Mouse (Mus musculus): ENCODE measurements around the gene Helz.

The Helz gene

GRCm38 (mm10) chr11:107605694-107606093 is 58.0 kb downstream of the Helz start:
- in situ Hi-C loops (cut with MboI; ENCODE audit: low sequenced_read_pairs) = no loop called here

DNA sequence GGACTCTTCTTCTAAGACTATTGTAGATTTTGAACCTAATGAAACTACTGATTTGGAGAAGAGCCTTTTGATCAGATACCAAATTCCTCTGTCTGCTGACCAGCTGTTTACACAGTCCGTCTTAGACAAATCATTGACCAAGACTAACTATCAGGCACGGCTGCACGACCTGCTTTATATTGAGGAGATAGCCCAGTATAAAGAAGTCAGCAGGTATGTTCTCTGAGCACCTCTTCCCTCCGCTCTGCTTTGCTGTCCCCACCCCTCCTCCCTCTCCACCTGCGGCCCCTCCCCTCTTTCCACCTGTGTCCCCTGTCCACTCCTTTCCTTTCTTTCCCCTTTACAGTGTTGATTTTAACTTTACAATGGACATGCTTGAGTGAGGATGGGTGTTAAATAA is 66.2 kb downstream of the Helz start:
- in situ Hi-C loops (cut with MboI; ENCODE audit: low sequenced_read_pairs) = no loop called here

DNA sequence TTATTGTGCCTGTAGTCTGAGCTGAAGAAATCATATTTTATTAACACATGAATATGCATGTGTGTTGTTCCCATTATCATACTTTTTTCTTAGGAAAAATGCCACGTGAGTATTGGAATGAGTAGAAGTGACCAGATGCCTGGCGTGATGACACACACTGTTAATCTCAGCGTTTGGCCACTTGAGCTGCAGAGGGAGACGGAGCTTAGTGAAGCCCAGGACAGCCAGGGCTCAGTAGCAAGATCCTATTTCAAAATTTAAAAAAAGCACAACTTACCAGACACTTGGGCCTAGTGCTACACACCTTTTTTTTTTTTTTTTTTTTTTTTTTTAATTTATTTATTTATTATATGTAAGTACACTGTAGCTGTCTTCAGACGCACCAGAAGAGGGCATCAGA is 68.0 kb downstream of the Helz start:
- in situ Hi-C loops (cut with MboI; ENCODE audit: low sequenced_read_pairs) = no loop called here

GRCm38 (mm10) chr11:107617976-107618375 is 70.2 kb downstream of the Helz start:
- in situ Hi-C loops (cut with MboI; ENCODE audit: low sequenced_read_pairs) = no loop called here

- in situ Hi-C loops (cut with MboI; ENCODE audit: low sequenced_read_pairs) = no loop called here
These were observed 76.9 kb downstream of the Helz start for GRCm38 (mm10) chr11:107624661-107625060.

DNA sequence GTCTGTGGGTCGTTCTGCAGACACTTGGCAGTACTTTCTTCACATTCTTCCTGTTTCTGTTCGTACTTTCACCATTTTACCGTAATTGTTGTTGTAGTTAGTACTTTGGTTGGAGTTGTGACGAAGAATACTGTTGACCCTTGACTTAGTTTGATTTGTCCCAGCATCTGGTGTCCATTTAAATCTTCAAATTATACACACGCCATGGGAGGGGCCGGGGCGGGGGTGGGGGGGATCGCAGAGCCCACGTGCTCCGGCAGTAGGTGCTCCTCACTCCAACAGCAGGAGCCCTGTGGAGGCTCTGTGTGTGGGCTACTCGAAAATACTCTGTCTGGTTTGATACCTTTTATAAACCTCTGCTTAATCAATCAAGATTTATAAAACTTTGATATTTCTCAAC is 78.0 kb downstream of the Helz start:
- in situ Hi-C loops (cut with MboI; ENCODE audit: low sequenced_read_pairs) = no loop called here

DNA sequence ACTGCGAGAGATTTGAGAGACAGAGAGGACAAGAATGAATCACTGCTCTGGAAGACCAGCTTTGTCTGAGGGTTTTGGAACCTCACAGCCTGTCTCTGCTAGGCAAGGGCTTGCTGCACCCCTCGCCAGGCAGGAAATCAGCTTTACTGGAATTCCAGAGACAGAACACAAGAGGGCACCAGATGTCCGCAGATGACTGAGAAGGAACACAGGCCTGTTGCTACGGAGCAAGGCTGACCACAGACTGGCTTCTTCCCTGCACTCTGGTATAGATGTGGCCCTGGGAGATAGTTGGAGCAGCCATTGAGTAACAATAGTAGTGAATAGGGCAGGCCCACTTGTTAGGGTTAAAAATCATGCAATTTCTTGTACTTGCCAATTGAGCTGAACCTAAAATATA is 81.8 kb downstream of the Helz start:
- in situ Hi-C loops (cut with MboI; ENCODE audit: low sequenced_read_pairs) = no loop called here

DNA sequence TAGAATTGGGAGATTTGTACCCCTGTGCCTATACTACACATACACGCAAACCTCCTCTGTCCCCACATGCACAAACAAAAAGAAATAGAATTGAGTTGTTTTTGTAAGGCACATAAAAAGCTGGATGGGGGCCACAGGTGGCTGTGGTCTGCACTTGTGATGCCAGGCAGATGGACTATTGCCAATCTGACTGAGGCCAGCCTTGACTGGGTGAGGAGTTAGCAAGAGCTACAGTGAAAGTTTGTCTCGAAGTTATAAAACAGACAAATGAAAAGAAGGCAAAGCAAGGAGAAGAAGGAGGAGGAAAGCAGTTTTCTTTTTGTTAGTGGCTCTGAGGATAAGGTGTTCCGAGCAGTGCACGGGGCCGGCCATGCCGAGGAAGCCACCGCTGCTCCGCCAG is 82.2 kb downstream of the Helz start:
- in situ Hi-C loops (cut with MboI; ENCODE audit: low sequenced_read_pairs) = no loop called here

- in situ Hi-C loops (cut with MboI; ENCODE audit: low sequenced_read_pairs) = no loop called here
These were observed 83.4 kb downstream of the Helz start for GRCm38 (mm10) chr11:107631124-107631523.

- in situ Hi-C loops (cut with MboI; ENCODE audit: low sequenced_read_pairs) = no loop called here
These were observed 85.9 kb downstream of the Helz start for GRCm38 (mm10) chr11:107633563-107634146.

DNA sequence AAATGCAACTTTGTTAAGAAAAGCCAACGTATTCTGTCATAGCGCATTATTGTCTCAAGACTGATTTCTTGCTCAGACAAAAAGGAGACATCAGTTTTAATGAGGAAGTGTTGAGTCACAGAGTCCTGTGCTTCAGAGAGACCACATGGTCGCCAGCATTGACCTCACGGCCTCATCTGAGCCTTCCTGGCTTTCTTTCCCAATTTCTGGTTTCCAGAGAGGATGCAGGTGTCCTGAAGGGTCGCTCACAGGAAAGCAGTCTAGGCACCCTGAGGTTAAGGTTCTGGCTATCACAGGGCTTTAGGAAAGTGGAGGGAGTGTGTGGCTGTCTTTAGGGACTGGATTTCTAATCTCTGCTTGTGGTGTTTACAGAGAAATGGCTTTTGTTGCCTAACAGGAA is 90.4 kb downstream of the Helz start:
- in situ Hi-C loops (cut with MboI; ENCODE audit: low sequenced_read_pairs) = no loop called here

GRCm38 (mm10) chr11:107639657-107640056 is 91.9 kb downstream of the Helz start:
- in situ Hi-C loops (cut with MboI; ENCODE audit: low sequenced_read_pairs) = loop anchor here (10.0 kb wide), 1 partner anchor 205 kb away; no protein-coding TSS in a partner anchor

DNA sequence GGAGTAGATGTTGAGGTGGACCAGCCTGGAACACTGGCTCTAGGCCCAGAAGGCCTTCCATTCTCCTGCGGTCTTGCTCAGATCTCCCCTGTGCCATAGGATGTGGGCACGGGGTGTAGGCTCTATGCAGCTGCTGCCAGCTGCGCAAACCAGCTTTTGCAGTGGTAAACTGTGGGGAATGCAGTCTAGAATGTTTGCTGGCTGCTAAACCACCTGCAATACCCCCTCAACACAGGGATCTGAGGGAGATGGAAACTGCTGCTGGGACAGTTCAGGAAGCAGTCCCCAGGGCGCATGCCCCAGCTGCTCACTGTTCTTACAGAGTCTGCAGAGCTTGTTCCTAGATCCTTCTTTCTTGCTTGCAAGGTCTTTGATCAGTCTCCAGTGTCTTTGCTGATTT is 96.7 kb downstream of the Helz start:
- in situ Hi-C loops (cut with MboI; ENCODE audit: low sequenced_read_pairs) = loop anchor here (10.0 kb wide), 1 partner anchor 200 kb away; no protein-coding TSS in a partner anchor

DNA sequence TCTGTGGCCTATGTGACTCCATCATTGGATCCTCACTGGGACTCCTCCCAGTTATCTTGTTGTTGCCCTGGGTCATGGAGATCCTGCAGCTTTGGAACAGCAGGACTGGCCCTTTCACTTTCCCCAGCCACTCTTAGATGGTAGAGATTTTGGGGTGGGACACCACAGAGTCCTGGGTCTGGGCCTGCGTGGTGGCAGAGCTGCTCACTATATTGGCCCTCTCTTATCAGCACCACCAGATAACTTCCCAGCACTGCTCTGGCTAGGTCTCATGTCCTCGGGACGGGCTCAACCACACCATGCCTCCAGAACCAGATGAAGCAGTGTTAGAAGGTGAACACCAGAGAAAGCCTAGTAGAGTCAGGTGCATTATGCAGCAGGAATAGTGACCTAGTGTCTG is 99.6 kb downstream of the Helz start:
- in situ Hi-C loops (cut with MboI; ENCODE audit: low sequenced_read_pairs) = loop anchor here (10.0 kb wide), 1 partner anchor 197 kb away; no protein-coding TSS in a partner anchor

GRCm38 (mm10) chr11:107648668-107649067 is 100.9 kb downstream of the Helz start:
- in situ Hi-C loops (cut with MboI; ENCODE audit: low sequenced_read_pairs) = loop anchor here (10.0 kb wide), 1 partner anchor 196 kb away; no protein-coding TSS in a partner anchor

DNA sequence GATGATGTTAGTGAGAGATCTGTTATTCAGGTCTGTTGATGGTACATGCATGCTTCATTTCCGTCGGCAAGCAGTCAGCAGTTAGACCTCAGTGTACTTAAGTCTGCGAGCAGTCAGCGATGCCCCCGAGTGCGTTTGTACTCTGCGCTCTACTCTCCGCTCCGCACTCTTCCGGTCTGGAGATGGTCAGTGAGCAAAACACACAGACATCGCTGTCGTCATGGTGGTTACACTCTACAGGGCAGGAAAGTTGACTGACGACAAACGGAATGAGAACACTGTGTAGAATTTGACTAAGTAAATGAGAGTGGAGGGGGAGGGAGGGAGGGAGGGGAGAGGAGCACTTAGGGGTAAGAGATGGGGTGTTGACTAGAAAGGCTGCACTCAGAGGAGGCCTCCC is 101.7 kb downstream of the Helz start:
- in situ Hi-C loops (cut with MboI; ENCODE audit: low sequenced_read_pairs) = loop anchor here (10.0 kb wide), 1 partner anchor 195 kb away; no protein-coding TSS in a partner anchor

GRCm38 (mm10) chr11:107650422-107651051 is 102.8 kb downstream of the Helz start:
- in situ Hi-C loops (cut with MboI; ENCODE audit: low sequenced_read_pairs) = no loop called here

DNA sequence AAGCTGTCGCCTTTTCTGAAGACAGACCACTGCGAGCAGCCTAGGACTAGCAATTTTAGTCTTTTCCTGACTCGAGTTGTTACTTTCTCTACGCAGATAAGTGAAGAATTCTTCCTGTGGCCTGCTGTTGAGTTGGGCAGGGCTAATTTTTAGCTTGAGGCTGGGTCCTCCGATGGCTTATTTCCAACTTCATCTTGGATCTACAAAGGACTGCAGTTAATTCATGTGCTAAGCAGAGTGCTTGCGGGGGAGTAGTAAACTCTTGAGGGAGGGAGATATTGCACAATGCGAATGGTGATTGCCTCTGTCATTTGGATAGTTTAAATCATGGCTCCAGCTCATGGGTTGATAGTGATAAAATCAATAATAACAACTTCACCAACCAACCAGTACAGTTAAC is 103.7 kb downstream of the Helz start:
- in situ Hi-C loops (cut with MboI; ENCODE audit: low sequenced_read_pairs) = no loop called here

- in situ Hi-C loops (cut with MboI; ENCODE audit: low sequenced_read_pairs) = no loop called here
These were observed 104.4 kb downstream of the Helz start for GRCm38 (mm10) chr11:107652137-107652536.

GRCm38 (mm10) chr11:107655538-107655937 is 107.8 kb downstream of the Helz start:
- in situ Hi-C loops (cut with MboI; ENCODE audit: low sequenced_read_pairs) = no loop called here

GRCm38 (mm10) chr11:107657117-107657516 is 109.4 kb downstream of the Helz start:
- in situ Hi-C loops (cut with MboI; ENCODE audit: low sequenced_read_pairs) = no loop called here

- in situ Hi-C loops (cut with MboI; ENCODE audit: low sequenced_read_pairs) = no loop called here
These were observed 112.7 kb downstream of the Helz start for GRCm38 (mm10) chr11:107660452-107660851.

DNA sequence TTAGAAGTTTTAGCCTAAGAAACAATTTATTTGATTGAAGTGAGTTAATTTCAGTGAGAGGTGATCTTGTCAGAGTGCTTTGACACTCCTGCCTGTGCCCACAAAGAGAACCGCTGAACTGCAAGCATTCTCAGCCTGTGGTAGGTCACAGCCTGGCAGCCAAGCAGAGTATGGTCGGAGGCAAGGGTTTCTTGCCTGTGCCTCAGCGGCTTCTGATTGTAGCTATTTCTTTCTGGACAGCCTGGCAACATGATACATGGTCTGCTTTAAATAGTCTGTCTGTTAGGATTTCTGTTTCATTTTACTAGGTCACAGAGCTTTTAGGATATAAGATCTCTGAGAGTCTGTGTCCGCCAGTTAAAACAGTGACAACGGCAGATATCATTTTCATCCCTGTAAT is 114.9 kb downstream of the Helz start:
- in situ Hi-C loops (cut with MboI; ENCODE audit: low sequenced_read_pairs) = no loop called here

Measured in CH12F3 (cell line).